Mouse (Mus musculus) lung, postnatal 0 days (tissue): Measurements from ENCODE around the gene Polr2e. TPM values are rescaled to one million over a fixed set of nuclear protein-coding genes. Genes with fewer than 3 reads are reported as not detected.

Source experiments
- ATAC-seq: fragments of 200-750 bp; cut with Nextera tagmentation; 2 replicates; pipeline ENCODE4 v1.8.0; 2017; ENCODE audit warnings: moderate library complexity
- DNase-seq: peaks from one replicate; pipeline ENCODE4 v3.0.0-alpha.2; 2016; ENCODE audit warnings: low spot score
- H3K27ac ChIP-seq: fragments of 300-500 bp; sonication (generic); 2 replicates; pipeline ENCODE4 v1.5.1; 2014; ENCODE audit warnings: antibody characterized with exemption, mild to moderate bottlenecking, low read length, mixed read lengths
- H3K27me3 ChIP-seq: fragments of 300-500 bp; sonication (generic); replicated peaks from 2 replicates; pipeline ENCODE4 v1.6.1; 2014; ENCODE audit warnings: low read length, mixed read lengths; ENCODE audit not compliant: insufficient read depth
- H3K36me3 ChIP-seq: fragments of 300-500 bp; sonication (generic); 2 replicates; pipeline ENCODE4 v1.6.1; 2014; ENCODE audit warnings: low read length, mixed read lengths; ENCODE audit not compliant: insufficient read depth
- H3K4me1 ChIP-seq: fragments of 300-500 bp; sonication (generic); 2 replicates; pipeline ENCODE4 v1.6.1; 2014; ENCODE audit warnings: antibody characterized with exemption, low read depth, low read length, mixed read lengths; ENCODE audit not compliant: insufficient read depth
- H3K4me2 ChIP-seq: fragments of 300-500 bp; sonication (generic); replicated peaks from 2 replicates; pipeline ENCODE4 v1.6.1; 2014; ENCODE audit warnings: low read depth, mild to moderate bottlenecking, low read length, moderate library complexity, mixed read lengths
- H3K4me3 ChIP-seq: fragments of 300-500 bp; sonication (generic); 2 replicates; pipeline ENCODE4 v1.5.1; 2014; ENCODE audit warnings: low read depth, low read length
- H3K9ac ChIP-seq: fragments of 300-500 bp; sonication (generic); replicated peaks from 2 replicates; pipeline ENCODE4 v1.6.1; 2014; ENCODE audit warnings: low read depth, mild to moderate bottlenecking
- H3K9me3 ChIP-seq: fragments of 300-500 bp; sonication (generic); 2 replicates; pipeline ENCODE4 v1.6.1; 2016; ENCODE audit warnings: low read length, mixed read lengths
- CTCF ChIP-seq: IDR thresholded peaks from 2 replicates; pipeline ENCODE4 v1.5.1; 2016; ENCODE audit warnings: antibody characterized with exemption, mild to moderate bottlenecking
- EP300 ChIP-seq: IDR thresholded peaks from 2 replicates; pipeline ENCODE4 v1.6.1; 2016; ENCODE audit warnings: antibody characterized with exemption, mild to moderate bottlenecking, control low read depth
- WGBS: fragments of 180-500 bp; shearing (Covaris S2); extraction: QIAGEN DNeasy Blood & Tissue Kit; methylation state at CpG from one replicate; pipeline ENCODE4 v1.1.7; 2014; 5-methylcytosine and 5-hydroxymethylcytosine counted together
- polyA plus RNA-seq: library from polyadenylated mRNA; unstranded; fragments of >200 nt; fragmentation: Nextera tagmentation; extraction: Ambion mirVana; gene quantifications from 2 replicates; pipeline ENCODE4 v1.2.1, GENCODE M21; 2015

Gene Polr2e
- polyA plus RNA-seq, 1 experiment from 2014 or later, result 202 TPM

GRCm38 (mm10) chr10:80022806-80023205, 16.8 kb downstream of the Polr2e start:
- ATAC-seq (no peak), DNase-seq (no peak)
- no peaks in the 10 kb centered on the region for H3K27me3 ChIP-seq
- 95% methylated on average over 8 of the region's 8 CpGs for WGBS
- no peak overlapping the region for H3K9ac ChIP-seq
- H3K4me2 ChIP-seq, result no peak overlapping the region
- H3K4me1 ChIP-seq, result peaks cover 10% of the 10 kb centered on the region; the same call in 1 of the 2 replicates
- no peaks in the 10 kb centered on the region for H3K9me3 ChIP-seq
- H3K4me3 ChIP-seq, result no peak overlapping the region
- no peak for TF ChIP-seq EP300
- TF ChIP-seq CTCF, result no peak
- no peak overlapping the region for H3K27ac ChIP-seq
- H3K36me3 ChIP-seq, result no peaks in the 10 kb centered on the region

- H3K4me2 ChIP-seq, result no peak overlapping the region
- no peak for DNase-seq
- WGBS, result 82% methylated on average over 12 of the region's 12 CpGs
- no peak overlapping the region for H3K9ac ChIP-seq
- no peak overlapping the region for H3K27ac ChIP-seq
- peaks cover 16% of the 10 kb centered on the region for H3K4me1 ChIP-seq
- H3K27me3 ChIP-seq, result no peaks in the 10 kb centered on the region
- ATAC-seq, result no peak
- no peak overlapping the region for H3K4me3 ChIP-seq
- no peaks in the 10 kb centered on the region for H3K36me3 ChIP-seq
- TF ChIP-seq CTCF (no peak), EP300 (no peak)
- H3K9me3 ChIP-seq, result no peaks in the 10 kb centered on the region
Observed at GRCm38 (mm10) chr10:80022164-80022563, 17.4 kb downstream of the Polr2e start.

- DNase-seq (no peak), ATAC-seq (no peak)
- Histone ChIP-seq H3K27me3 (no peaks in the 10 kb centered on the region), H3K9me3 (no peaks in the 10 kb centered on the region), H3K4me2 (no peak overlapping the region), H3K4me3 (no peak overlapping the region), H3K36me3 (no peaks in the 10 kb centered on the region), H3K4me1 (peaks cover 16% of the 10 kb centered on the region), H3K9ac (no peak overlapping the region), H3K27ac (no peak overlapping the region)
- no peak for TF ChIP-seq EP300
- no peak for TF ChIP-seq CTCF
- 65% methylated on average over 12 of the region's 13 CpGs for WGBS
Observed at GRCm38 (mm10) chr10:80021320-80021641, 18.3 kb downstream of the Polr2e start.

GRCm38 (mm10) chr10:80020603-80021319, 18.8 kb downstream of the Polr2e start:
- WGBS, result 69% methylated on average over 18 of the region's 18 CpGs
- no peak overlapping the region for H3K4me2 ChIP-seq
- no peaks in the 10 kb centered on the region for H3K36me3 ChIP-seq
- DNase-seq, result no peak
- H3K9me3 ChIP-seq, result no peaks in the 10 kb centered on the region
- peaks cover 16% of the 10 kb centered on the region for H3K4me1 ChIP-seq
- H3K27ac ChIP-seq, result no peak overlapping the region
- H3K4me3 ChIP-seq, result no peak overlapping the region
- no peaks in the 10 kb centered on the region for H3K27me3 ChIP-seq
- TF ChIP-seq CTCF, result peak; percentile 40
- TF ChIP-seq EP300, result no peak
- ATAC-seq, result no peak
- H3K9ac ChIP-seq, result no peak overlapping the region

GRCm38 (mm10) chr10:80020191-80020590, 19.4 kb downstream of the Polr2e start:
- Histone ChIP-seq H3K27ac (peak overlapping the region; percentile 81; the same call in 1 of the 2 replicates), H3K4me2 (peak overlapping the region; percentile 39; the same call in 1 of the 2 replicates), H3K36me3 (no peaks in the 10 kb centered on the region), H3K4me1 (peaks cover 16% of the 10 kb centered on the region), H3K9ac (no peak overlapping the region), H3K27me3 (no peaks in the 10 kb centered on the region), H3K9me3 (no peaks in the 10 kb centered on the region), H3K4me3 (no peak overlapping the region)
- TF ChIP-seq EP300 (no peak), CTCF (no peak)
- 37% methylated on average over 11 of the region's 11 CpGs for WGBS
- no peak for ATAC-seq
- no peak for DNase-seq

- DNase-seq (peak; percentile 62), ATAC-seq (peak; percentile 42)
- Histone ChIP-seq H3K27ac (peak overlapping the region; percentile 81), H3K9ac (peak overlapping the region; percentile 23; the same call in 1 of the 2 replicates), H3K27me3 (no peaks in the 10 kb centered on the region), H3K4me3 (no peak overlapping the region), H3K9me3 (no peaks in the 10 kb centered on the region), H3K4me2 (peak overlapping the region; percentile 39), H3K36me3 (no peaks in the 10 kb centered on the region), H3K4me1 (peaks cover 16% of the 10 kb centered on the region)
- WGBS, result 18% methylated on average over 20 of the region's 20 CpGs
- TF ChIP-seq CTCF (peak; percentile 33; the same call in 1 of the 2 replicates), EP300 (no peak)
Observed at GRCm38 (mm10) chr10:80019471-80020131, 20.0 kb downstream of the Polr2e start.
